Mouse (Mus musculus) heart, adult 2 months (tissue): ENCODE data around the gene Hip1r. TPM values are rescaled to one million over a fixed set of nuclear protein-coding genes. Genes with fewer than 3 reads are reported as not detected.
A peak's percentile ranks its signal among the peaks of the same experiment; 100 is the strongest.

Experiments used
- DNase-seq, 2 experiments: peaks; one replicate each; pipeline ENCODE4 v3.0.0; 2021
- H3K27ac ChIP-seq: fragments of 200-600 bp; 2 replicates; pipeline ENCODE4 v1.8.1; 2022
- H3K27me3 ChIP-seq: fragments of 200-500 bp; 2 replicates; pipeline ENCODE4 v1.6.1; 2012; ENCODE audit warnings: mild to moderate bottlenecking, low read length, inconsistent platforms, mixed read lengths; ENCODE audit not compliant: control insufficient read depth, insufficient read depth
- H3K36me3 ChIP-seq: fragments of 200-500 bp; 2 replicates; pipeline ENCODE4 v1.6.1; 2012; ENCODE audit warnings: low read length, inconsistent platforms; ENCODE audit not compliant: control insufficient read depth, insufficient read depth
- H3K4me1 ChIP-seq: fragments of 200-500 bp; 2 replicates; pipeline ENCODE4 v1.6.1; 2011; ENCODE audit warnings: low read length; ENCODE audit not compliant: control insufficient read depth, insufficient read depth
- H3K4me3 ChIP-seq: fragments of 200-600 bp; 2 replicates; pipeline ENCODE4 v1.8.1; 2022
- H3K79me2 ChIP-seq: fragments of 200-500 bp; replicated peaks from 2 replicates; pipeline ENCODE4 v1.6.1; 2012; ENCODE audit warnings: mild to moderate bottlenecking, inconsistent platforms, low read length, moderate library complexity, mixed read lengths; ENCODE audit not compliant: control insufficient read depth, insufficient read depth
- H3K9ac ChIP-seq: fragments of 200-500 bp; 2 replicates; pipeline ENCODE4 v1.6.1; 2012; ENCODE audit warnings: low read depth, mild to moderate bottlenecking, control low read depth, inconsistent platforms, low read length, mixed read lengths
- CTCF ChIP-seq: fragments of 200-600 bp; IDR thresholded peaks from 2 replicates; pipeline ENCODE4 v1.8.1; 2022; ENCODE audit warnings: antibody characterized with exemption, mild to moderate bottlenecking, moderate library complexity
- EP300 ChIP-seq: fragments of 200-500 bp; IDR thresholded peaks from 2 replicates; pipeline ENCODE4 v1.6.1; 2011; ENCODE audit warnings: low read depth, low read length, control low read depth; ENCODE audit not compliant: insufficient read depth
- POLR2A ChIP-seq: fragments of 200-500 bp; IDR thresholded peaks from 2 replicates; pipeline ENCODE4 v1.6.1; 2011; ENCODE audit warnings: mild to moderate bottlenecking, low read depth, low read length, control low read depth; ENCODE audit not compliant: insufficient read depth
- WGBS: fragments of 180-500 bp; shearing (Covaris S2); methylation state at CpG from one replicate; pipeline ENCODE4 v1.1.7; 2018; 5-methylcytosine and 5-hydroxymethylcytosine counted together
- intact Hi-C: fragments of 180-260 bp; cut with DNase I; formaldehyde crosslinking; loops from one replicate; pipeline ENCODE4 v1.15.1; 2025
- polyA plus RNA-seq: library from polyadenylated mRNA; depleted of rRNA; stranded (reverse); fragments of >200 nt; gene quantifications from 2 replicates; pipeline ENCODE4 v1.2.3, GENCODE M21; 2012
- total RNA-seq, 2 experiments: library from RNA; stranded (reverse); gene quantifications; 2 replicates each; pipeline ENCODE4 v1.2.3; 2021

Gene Hip1r
- total and polyA plus RNA-seq, 3 experiments = 7.0 to 16.7 (median 16.3) TPM

- Histone ChIP-seq H3K79me2 (no peaks in the 10 kb centered on the region), H3K27me3 (no peaks in the 10 kb centered on the region), H3K27ac (no peak overlapping the region), H3K4me1 (peaks cover 1% of the 10 kb centered on the region), H3K9ac (no peak overlapping the region), H3K36me3 (no peaks in the 10 kb centered on the region), H3K4me3 (no peak overlapping the region)
- TF ChIP-seq CTCF (no peak), EP300 (no peak), POLR2A (no peak)
- DNase-seq = no peak
- intact Hi-C loops = loop anchor here (5.0 kb wide), 1 partner anchor 41 kb away; no protein-coding TSS in a partner anchor
- 83% methylated on average over 8 of the region's 8 CpGs for WGBS
Observed at GRCm38 (mm10) chr5:124035806-124036205, 62.4 kb downstream of the Hip1r start.

- H3K4me3 ChIP-seq = no peak overlapping the region
- no peak for DNase-seq
- 44% methylated on average over 6 of the region's 6 CpGs for WGBS
- no peak overlapping the region for H3K27ac ChIP-seq
- intact Hi-C loops = loop anchor here (5.0 kb wide), 1 partner anchor 41 kb away; no protein-coding TSS in a partner anchor
- H3K79me2 ChIP-seq = no peaks in the 10 kb centered on the region
- peaks cover 1% of the 10 kb centered on the region for H3K4me1 ChIP-seq
- H3K9ac ChIP-seq = no peak overlapping the region
- TF ChIP-seq POLR2A (no peak), EP300 (no peak), CTCF (no peak)
- H3K27me3 ChIP-seq = no peaks in the 10 kb centered on the region
- H3K36me3 ChIP-seq = no peaks in the 10 kb centered on the region
Observed at GRCm38 (mm10) chr5:124036341-124036740, 62.9 kb downstream of the Hip1r start.

DNA sequence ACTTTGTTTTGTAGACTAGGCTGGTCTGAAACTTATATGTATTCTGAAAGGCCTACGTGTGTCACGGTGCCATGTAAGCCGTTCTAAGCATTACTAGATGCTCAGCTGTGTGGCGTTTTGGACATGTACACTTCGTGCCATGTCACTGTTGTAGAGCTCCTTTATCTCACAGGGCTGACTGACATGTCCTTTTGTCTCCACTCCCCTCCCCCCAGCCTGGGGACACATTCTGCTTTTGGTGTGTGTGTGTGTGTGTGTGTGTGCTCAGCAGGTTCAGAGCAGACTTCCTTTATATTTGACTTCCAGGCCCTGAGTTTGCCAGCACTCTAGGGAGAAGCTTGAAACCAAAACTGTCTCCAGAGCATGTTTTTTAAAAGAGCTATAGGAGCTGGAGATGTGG, 63.4 kb downstream of the Hip1r start:
- no peaks in the 10 kb centered on the region for H3K27me3 ChIP-seq
- WGBS = 61% methylated on average over 5 of the region's 5 CpGs
- no peaks in the 10 kb centered on the region for H3K36me3 ChIP-seq
- no peak overlapping the region for H3K27ac ChIP-seq
- no peak overlapping the region for H3K4me3 ChIP-seq
- DNase-seq = no peak
- no peak for TF ChIP-seq EP300
- no peak for TF ChIP-seq CTCF
- TF ChIP-seq POLR2A = no peak
- intact Hi-C loops = loop anchor here (5.0 kb wide), 1 partner anchor 40 kb away; no protein-coding TSS in a partner anchor
- H3K9ac ChIP-seq = no peak overlapping the region
- no peaks in the 10 kb centered on the region for H3K79me2 ChIP-seq
- peaks cover 1% of the 10 kb centered on the region for H3K4me1 ChIP-seq

DNA sequence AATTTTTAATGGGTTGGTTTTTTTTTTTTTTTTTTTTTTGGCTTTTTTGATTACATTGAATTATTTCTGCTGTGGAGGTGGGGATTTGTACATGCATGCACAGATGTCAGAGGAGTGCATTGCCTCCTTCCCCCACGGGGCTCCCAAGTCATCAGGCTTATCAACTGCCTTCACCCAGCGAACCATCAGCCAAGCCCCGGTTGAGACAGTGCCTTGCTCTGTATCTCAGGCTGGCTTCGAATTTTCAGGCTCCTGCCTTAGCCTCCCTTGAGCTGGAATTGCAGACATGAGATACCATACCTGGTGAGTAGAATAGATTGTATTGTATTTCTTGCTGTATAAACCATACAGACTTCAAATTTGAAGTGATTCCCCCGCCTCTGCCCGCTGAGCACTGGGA, 66.2 kb downstream of the Hip1r start:
- WGBS = 75% methylated on average over 6 of the region's 6 CpGs
- peaks cover 3% of the 10 kb centered on the region; the same call in 1 of the 2 replicates for H3K4me1 ChIP-seq
- TF ChIP-seq POLR2A (no peak), CTCF (no peak), EP300 (no peak)

DNA sequence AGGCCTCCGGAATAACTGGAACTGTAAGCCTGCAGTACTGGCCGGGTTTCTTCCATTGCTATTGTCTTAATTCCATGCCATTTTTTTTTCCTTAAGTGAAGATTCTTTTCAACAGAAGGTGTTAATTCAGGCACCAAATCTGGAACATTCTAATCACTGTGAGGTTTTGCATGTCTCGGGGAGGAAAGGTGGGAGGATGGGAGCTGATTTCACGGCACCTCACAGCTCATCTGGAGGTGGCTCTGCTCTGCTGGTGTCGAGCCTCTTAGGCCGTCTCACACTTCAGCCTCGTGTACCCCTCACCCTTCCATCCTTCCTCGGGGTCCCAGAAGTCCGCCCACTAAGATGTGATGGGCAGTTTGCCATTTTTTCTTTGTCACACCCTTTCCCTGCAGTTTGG, 67.7 kb downstream of the Hip1r start:
- no peak overlapping the region for H3K4me3 ChIP-seq
- intact Hi-C loops = loop anchor here (5.0 kb wide), 1 partner anchor 34 kb away; no protein-coding TSS in a partner anchor
- TF ChIP-seq CTCF (no peak), EP300 (no peak), POLR2A (no peak)
- peaks cover 3% of the 10 kb centered on the region; the same call in 1 of the 2 replicates for H3K4me1 ChIP-seq
- H3K9ac ChIP-seq = no peak overlapping the region
- H3K27ac ChIP-seq = no peak overlapping the region
- DNase-seq = no peak
- no peaks in the 10 kb centered on the region for H3K27me3 ChIP-seq
- H3K36me3 ChIP-seq = no peaks in the 10 kb centered on the region; the same call in 1 of the 2 replicates
- no peaks in the 10 kb centered on the region for H3K79me2 ChIP-seq
- WGBS = 60% methylated on average over 9 of the region's 9 CpGs

More for the DNA sequence above, 66.2 kb downstream of the Hip1r start:
- H3K27me3 ChIP-seq = no peaks in the 10 kb centered on the region
- H3K4me3 ChIP-seq = no peak overlapping the region
- no peak for DNase-seq
- H3K9ac ChIP-seq = no peak overlapping the region
- intact Hi-C loops = loop anchor here (5.0 kb wide), 2 partner anchors 32 to 38 kb away; no protein-coding TSS in a partner anchor
- H3K36me3 ChIP-seq = no peaks in the 10 kb centered on the region; the same call in 1 of the 2 replicates
- H3K27ac ChIP-seq = no peak overlapping the region
- no peaks in the 10 kb centered on the region for H3K79me2 ChIP-seq

DNA sequence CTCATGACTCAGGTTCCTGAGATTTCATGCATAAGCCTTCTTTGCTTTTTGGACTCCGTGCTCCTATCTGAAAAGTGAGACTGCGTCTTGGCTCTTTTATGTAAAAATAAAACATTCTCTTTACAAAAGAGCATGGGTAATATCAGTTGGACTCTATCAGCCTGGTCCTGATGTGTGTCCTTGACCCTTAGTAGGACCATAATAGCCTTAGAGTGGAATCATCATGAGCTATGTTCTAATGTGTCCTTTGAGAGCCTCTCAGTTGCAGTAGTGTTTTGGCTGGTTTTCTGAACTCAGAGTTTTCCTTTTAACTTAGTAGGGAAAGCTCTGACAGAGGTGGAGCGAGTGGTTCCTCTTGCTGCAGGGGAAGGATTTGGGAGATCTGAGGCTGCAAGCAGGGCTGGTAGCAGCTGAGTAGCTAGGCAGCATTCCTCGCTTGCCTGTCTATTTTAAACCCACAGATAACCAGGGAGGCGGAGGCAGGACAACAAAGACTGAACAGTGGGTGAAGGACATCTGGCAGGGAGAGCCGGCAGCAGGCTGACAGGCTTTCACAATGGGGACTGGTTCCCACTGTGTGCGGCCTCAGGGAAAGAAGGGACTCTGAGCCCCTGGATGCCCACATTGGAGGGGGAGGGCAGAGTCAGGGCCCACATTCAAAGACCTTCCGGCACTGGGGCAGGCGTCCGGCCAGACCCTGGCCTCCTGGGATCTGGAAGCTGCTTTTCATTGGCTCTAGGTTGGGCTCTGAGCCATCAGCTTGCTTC, 70.0 kb downstream of the Hip1r start:
- intact Hi-C loops = loop anchor here (5.0 kb wide), 1 partner anchor 36 kb away; no protein-coding TSS in a partner anchor
- peak; percentile 74 to 81 for DNase-seq
- H3K36me3 ChIP-seq = no peaks in the 10 kb centered on the region; the same call in 1 of the 2 replicates
- peak; percentile 69 for TF ChIP-seq POLR2A
- peak; percentile 78; the same call in 1 of the 2 replicates for TF ChIP-seq EP300
- TF ChIP-seq CTCF = no peak
- H3K9ac ChIP-seq = peak overlapping the region; percentile 55
- H3K79me2 ChIP-seq = no peaks in the 10 kb centered on the region
- no peaks in the 10 kb centered on the region for H3K27me3 ChIP-seq
- H3K27ac ChIP-seq = peak overlapping the region; percentile 89
- 16% methylated on average over 10 of the region's 10 CpGs for WGBS
- H3K4me3 ChIP-seq = no peak overlapping the region
- H3K4me1 ChIP-seq = peaks cover 8% of the 10 kb centered on the region
